Mouse (Mus musculus): ENCODE data around the gene Plch1.
A peak's percentile ranks its signal among the peaks of the same experiment; 100 is the strongest.

The Plch1 gene

GRCm38 (mm10) chr3:63899309-63899695 is at the start of gene Plch1:
Gene Plch1 (minus strand): TSS chr3:63899472.
- peak; percentile 71 for DNase-seq

DNA sequence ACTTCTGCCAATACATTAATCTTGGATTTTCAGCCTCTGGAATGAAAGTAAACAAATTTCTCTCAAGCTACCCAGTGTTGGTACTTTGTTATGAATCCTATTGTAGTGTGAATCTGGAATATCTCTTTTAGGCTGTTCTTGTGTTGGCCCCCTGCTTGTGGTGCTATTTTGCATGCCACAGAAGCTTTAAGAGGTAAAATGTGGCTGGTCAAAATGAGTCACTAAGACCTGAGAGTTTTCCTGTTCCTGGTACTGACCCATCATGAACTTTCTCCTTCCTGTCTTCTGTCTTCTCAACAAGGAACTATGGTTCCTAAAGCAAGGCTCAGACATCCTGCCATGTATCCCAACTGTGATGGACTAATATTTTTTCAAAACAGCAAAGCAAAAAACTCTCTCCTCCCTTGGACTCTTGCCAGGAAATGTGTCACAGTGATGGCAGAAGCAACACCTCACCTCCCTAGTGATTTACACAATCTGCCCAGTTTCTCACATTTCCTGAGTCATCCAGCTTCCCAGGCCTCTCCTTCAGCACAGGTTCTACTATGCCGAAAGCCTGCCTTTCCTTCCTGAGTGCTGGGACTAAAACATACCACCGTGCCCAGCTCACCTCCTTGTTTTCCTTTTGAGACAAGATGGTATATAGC is 42.1 kb upstream of the Plch1 start:
- no peak for DNase-seq

DNA sequence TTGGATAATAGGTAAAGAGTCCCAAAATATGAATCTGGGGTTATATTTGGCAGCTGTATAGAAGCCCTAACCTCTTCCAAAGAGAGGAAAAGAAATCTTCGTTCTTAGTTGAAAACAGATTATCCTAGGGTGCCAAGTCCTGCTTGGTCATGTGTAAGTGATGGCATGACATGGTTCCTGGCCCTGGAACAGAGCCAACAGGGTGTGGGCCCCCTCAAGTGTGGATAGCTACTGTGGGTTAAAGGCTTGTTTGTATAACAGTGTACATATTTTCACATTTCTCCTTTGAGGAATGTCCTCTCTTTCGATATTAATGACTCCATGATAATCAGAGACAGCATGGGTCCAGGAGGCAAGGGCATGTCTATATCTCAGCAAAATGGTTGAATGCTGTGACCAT is 39.7 kb upstream of the Plch1 start:
- DNase-seq: peak; percentile 14

DNA sequence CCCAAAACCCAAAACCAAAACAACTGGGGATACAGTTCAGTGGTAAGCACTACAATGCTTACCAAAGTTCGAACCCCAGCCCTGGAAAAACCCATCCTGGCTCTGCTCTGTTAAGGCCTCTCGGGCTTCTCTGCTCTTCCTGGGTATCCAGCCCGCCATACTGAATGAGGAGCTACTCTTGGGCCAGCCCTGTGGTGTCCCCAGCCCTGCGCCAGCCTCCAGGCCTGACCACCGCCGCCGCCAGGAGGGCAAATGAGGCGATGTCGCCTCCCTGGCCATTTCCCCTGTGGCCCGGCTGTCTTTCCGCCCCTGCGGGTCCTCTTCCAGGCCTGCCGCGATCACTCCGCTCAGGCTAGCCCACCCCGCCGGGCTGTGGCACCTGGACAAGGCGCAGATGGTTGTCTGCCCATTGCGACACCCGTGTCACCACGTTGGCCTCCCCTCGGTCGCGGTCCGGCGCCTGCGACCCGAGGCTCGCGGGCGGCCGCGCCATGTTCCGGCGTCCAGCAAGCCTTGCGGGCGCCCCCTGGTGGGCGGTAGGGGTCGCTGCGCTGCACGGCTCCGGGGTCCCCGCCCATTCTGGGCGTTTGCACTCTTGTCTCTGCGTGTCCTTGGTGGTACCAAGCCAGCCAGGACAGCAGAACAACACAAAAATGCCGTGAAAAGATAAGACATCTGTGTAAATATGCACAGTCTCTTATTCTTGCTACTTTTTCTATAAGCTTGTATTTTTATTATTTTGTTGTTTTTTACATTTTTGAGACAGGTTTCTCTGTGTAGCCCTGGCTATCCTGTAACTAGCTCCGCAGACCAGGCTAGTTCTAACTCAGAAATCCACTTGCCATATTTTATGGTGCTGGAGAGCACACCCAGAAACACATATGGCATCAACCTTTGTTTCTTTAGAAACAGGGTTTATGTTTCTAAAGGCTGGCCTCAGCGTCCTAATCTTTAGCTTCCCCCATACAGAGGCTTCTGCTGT is 29.9 kb upstream of the Plch1 start, which contains the start of gene E130311K13Rik:
Gene E130311K13Rik, minus strand, starts transcription at position 595 of the 982 bp plus-strand sequence.
- DNase-seq: peak; percentile 95

DNA sequence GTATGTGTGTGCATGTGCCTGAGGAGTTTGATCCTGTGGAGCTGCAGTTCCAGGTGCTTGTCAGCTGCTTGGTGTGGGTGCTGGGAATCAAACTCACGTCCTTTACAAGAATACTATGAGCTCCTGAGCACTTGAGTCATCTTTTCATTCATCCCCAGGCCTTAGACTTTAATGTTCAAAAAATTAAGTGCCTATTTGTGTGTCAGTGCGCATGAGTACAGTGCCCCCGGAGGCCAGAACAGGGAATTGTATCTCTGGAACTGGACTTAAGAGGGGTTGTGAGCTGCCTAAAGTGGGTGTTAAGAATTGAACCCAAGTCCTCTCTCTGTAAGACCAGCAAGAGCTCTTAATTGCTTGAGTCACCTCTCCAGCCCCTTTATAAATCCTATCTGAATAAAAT is 20.4 kb upstream of the Plch1 start:
- DNase-seq: peak; percentile 29

DNA sequence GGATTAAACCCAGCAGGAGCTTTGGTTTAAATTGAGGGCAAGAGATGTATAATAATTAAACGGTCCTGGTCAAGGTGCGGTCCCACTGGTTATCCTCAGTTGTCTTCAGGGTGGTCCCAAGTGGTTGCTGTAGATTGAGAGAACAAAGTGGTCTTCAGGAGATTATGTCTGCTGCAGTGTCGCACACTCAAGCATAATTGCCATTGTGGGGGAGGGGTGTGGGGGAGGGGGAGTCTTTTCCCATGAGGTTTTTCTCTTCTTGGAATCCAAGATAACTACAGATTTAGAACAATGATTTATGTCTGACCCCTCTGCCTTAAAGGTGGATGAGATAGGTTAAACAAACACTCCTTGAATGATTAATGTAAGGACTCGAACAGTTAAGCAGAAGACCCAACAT is 11.0 kb upstream of the Plch1 start:
- DNase-seq: no peak

DNA sequence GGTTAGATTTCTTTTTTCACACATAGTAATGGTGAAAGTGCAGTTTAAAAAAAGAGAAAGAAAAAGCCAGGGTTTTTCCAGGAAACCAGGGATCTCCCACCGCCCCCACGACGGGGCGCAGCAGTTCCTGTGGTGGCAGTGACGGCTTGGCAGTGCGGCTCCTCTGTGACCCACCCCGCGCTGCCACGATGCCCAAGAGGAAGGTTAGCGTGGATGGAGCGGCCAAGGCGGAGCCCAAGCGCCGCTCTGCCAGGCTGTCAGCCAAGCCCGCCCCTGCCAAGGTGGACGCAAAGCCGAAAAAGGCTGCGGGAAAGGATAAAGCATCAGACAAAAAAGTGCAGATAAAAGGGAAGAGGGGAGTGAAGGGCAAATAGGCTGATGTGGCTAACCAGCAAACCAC is 6.0 kb upstream of the Plch1 start:
- DNase-seq: peak; percentile 38

DNA sequence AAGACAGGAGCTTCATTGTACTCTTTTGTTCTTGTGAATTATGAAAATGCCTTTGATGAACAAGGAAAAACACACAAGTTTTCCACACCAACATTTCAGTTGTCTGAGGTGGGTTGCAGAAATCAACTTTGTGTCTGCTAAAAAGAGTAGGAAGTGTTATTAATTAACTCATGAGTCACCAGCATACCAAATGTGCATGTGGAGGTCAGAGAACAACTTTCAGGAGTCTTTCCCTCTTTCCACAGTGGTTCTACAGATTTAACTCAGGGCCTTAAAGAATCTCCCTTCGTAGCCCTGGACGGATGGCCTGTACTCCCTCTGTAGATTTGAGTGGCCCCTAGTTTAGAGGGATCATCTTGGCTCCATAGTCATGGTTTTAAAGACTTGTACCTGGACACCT is 4.9 kb upstream of the Plch1 start:
- peak; percentile 16 for DNase-seq

DNA sequence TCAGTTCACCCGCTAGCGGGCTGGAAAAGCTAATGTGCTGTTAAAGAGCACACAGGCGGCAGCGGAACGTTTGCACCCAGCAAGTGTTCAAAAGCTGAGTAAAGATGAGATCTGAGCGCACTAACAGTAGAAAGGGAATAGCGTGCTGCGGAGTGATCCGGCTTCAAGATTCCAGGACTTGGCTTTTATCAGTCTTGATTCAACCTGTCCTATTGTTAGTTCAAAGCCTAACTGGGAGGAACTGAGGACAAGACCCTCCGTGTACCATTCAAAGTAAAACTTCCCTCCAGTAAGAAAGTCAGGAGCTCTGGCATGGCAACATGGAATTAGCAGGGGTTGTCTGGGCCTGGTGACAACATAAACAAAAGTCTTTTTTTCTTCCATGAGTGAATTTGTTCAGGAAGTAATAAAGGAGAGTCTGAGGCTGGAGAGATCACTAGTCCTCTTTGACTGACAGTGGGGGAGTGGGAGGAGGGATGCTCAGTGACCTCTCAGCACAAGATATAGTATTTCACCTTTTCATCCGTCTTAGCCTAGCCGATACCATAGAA is 824 bp upstream of the Plch1 start:
- peak; percentile 11 for DNase-seq

DNA sequence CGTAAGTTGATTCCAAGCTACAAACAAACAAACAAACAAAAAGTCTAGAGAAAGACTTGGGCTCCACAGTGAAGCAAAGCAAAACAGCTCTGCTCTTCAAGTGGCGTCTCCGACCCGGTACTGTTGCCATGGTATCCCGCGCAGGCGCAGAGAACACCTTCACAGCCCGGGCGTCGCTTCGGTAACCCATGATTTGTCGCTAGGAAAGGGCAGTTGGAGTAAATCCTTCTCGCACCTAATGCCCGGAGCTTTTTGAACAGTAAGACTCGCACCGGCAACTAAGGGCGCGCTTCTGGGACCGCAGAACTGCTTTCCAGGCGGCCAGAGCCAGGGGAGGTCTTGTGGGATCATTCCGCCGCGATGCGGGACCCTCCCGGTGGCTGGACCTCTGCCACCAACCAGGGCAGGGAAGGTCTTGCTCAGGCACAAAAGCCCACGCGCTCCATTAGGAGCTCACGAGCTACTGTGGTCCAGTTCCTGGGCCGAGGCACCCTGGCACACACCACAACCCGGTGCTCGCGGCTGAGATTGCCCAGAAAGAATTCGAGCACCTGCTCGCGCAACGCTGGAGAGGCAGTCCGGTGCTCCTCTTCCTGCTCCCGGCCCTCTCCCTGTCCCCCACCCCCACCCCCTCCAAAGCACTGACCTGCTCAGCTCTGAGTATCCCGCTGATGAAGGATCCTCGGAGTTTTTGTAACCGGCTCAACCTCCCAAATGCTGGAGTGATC is 527 bp downstream of the Plch1 start:
- peak; percentile 92 for DNase-seq

GRCm38 (mm10) chr3:63897177-63897576 is 2.1 kb downstream of the Plch1 start:
- DNase-seq: no peak

DNA sequence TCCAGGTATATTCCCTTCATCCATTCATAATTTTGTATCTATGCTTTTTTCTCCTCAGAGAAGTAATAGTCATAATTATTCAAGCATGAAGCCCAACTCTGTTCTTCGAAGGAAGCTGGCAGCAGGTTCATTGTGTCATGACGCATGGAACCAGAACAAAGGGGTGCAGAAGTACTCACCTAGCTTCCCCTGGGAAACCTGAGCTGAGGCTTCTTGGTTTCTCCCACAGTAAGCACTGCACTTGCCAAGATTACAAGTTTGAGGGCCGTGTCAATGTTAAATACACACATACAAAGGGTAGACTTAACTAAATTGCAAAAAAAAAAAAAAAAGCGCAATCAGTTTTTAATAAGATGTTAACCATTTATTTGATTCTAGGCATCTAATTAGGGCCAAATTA is 3.0 kb downstream of the Plch1 start:
- DNase-seq: no peak

GRCm38 (mm10) chr3:63895786-63896185 is 3.5 kb downstream of the Plch1 start:
- no peak for DNase-seq

GRCm38 (mm10) chr3:63893677-63894076 is 5.6 kb downstream of the Plch1 start:
- peak; percentile 57 for DNase-seq

GRCm38 (mm10) chr3:63892154-63892553 is 7.1 kb downstream of the Plch1 start:
- no peak for DNase-seq

GRCm38 (mm10) chr3:63881065-63881464 is 18.2 kb downstream of the Plch1 start:
- no peak for DNase-seq

- no peak for DNase-seq
Observed at GRCm38 (mm10) chr3:63878995-63879666, 20.1 kb downstream of the Plch1 start.

DNA sequence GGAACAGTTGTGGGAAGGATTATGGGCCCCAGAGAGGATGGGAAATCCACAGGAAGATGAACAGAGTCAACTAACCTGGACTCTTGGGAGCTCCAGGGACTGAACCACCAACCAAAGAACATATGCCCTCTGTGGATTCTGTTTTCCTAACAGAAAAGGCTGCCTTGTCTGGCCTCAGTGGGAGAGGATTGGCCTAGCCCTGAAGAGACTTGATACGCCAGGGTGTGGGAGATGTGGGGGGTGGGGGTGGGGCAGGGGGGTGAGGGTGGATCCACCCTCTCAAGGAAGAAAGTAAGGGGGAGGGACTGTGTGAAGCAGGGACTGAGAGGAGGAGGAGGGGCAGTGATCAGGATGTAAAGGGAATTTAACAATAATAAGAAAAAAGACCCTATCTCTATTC is 26.5 kb downstream of the Plch1 start:
- no peak for DNase-seq

GRCm38 (mm10) chr3:63871249-63871648 is 28.0 kb downstream of the Plch1 start:
- no peak for DNase-seq

DNA sequence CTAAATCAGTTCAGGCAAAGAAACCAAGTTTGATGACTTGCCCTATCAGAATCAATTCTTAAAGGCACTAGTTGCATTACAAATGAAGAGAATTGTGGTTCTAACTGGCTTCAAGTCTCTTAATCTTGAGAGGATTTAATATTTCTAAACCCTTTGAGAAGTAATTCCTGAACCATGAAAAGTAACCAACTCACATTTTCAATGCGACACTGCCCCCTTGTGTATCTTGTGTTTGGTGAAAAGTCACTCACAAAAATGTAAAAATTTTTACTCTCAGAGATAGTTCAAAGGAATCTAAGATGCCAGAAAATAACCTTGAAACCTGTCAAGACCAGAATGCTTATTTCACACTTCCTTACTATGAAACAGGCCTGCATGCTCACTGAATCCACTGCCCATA is 31.0 kb downstream of the Plch1 start:
- DNase-seq: peak; percentile 53

GRCm38 (mm10) chr3:63865069-63865468 is 34.2 kb downstream of the Plch1 start:
- DNase-seq: no peak

- no peak for DNase-seq
Observed at GRCm38 (mm10) chr3:63862716-63863115, 36.6 kb downstream of the Plch1 start.

All from kidney, postnatal 14 days (tissue).